Mouse (Mus musculus): ENCODE measurements around the gene Kcnh5.

Kcnh5 gene

GRCm38 (mm10) chr12:74951124-74952115, 225.7 kb downstream of the Kcnh5 start:
- DNase-seq = no peak

GRCm38 (mm10) chr12:74901331-74901730, 275.8 kb downstream of the Kcnh5 start:
- DNase-seq = no peak

- no peak for DNase-seq
These were observed 276.4 kb downstream of the Kcnh5 start for GRCm38 (mm10) chr12:74900777-74901176.

- no peak for DNase-seq
These were observed 278.1 kb downstream of the Kcnh5 start for GRCm38 (mm10) chr12:74899055-74899454.

GRCm38 (mm10) chr12:74898211-74898610, 278.9 kb downstream of the Kcnh5 start:
- no peak for DNase-seq

GRCm38 (mm10) chr12:74894870-74895423, 282.2 kb downstream of the Kcnh5 start:
- DNase-seq = no peak

GRCm38 (mm10) chr12:74889419-74889818, 287.7 kb downstream of the Kcnh5 start:
- no peak for DNase-seq

- no peak for DNase-seq
These were observed 290.1 kb downstream of the Kcnh5 start for GRCm38 (mm10) chr12:74887064-74887463.

GRCm38 (mm10) chr12:74881344-74881743, 295.8 kb downstream of the Kcnh5 start:
- DNase-seq = no peak

GRCm38 (mm10) chr12:74855666-74856065, 321.5 kb downstream of the Kcnh5 start:
- no peak for DNase-seq

- DNase-seq = no peak
These were observed 322.9 kb downstream of the Kcnh5 start for GRCm38 (mm10) chr12:74854263-74854662.

- DNase-seq = no peak
These were observed 326.8 kb downstream of the Kcnh5 start for GRCm38 (mm10) chr12:74850323-74850722.

- no peak for DNase-seq
These were observed 327.2 kb downstream of the Kcnh5 start for GRCm38 (mm10) chr12:74849912-74850311.

GRCm38 (mm10) chr12:74848611-74849347, 328.4 kb downstream of the Kcnh5 start:
- no peak for DNase-seq
